Mouse (Mus musculus): ENCODE measurements at regions not wholly inside any gene's neighbourhood (a gene's known extent, or its start where the extent isn't known, plus 50 kb on each side); places are given as distances from the start of the nearest gene placed in this dataset.
"Not testable (repeated sequence)": the region's sequence is repeated elsewhere in the genome, so short reads cannot be mapped to it uniquely, and the experiment has no call there.

- Histone ChIP-seq H3K27me3 (ENCODE audit: control insufficient read depth, insufficient read depth, low read length) (no peaks in the 10 kb centered on the region), H3K4me1 (ENCODE audit: control insufficient read depth, insufficient read depth, low read length) (no peaks in the 10 kb centered on the region), H3K4me2 (ENCODE audit: low read depth, low read length) (no peak overlapping the region), H3K9ac (replicated peaks; ENCODE audit: low read depth, low read length) (no peak overlapping the region), H3K27ac (ENCODE audit: low read depth, low read length) (no peak overlapping the region), H3K4me3 (ENCODE audit: low read depth, low read length) (no peak overlapping the region), H3K36me3 (ENCODE audit: control insufficient read depth, insufficient read depth, low read length) (no peaks in the 10 kb centered on the region), H3K9me3 (ENCODE audit: control insufficient read depth, low read length) (no peaks in the 10 kb centered on the region)
- 32% methylated on average over 4 of the region's 4 CpGs for WGBS
- ATAC-seq (ENCODE audit: low read depth), result no peak; the same call in 1 of the 2 replicates
Observed at GRCm38 (mm10) chr2:94690560-94690959, 252.6 kb upstream of the Api5 start.

GRCm38 (mm10) chr2:94685619-94686018 is 247.7 kb upstream of the Api5 start:
- not testable (repeated sequence) for H3K4me3 ChIP-seq (ENCODE audit: low read depth, low read length); H3K36me3 ChIP-seq (ENCODE audit: control insufficient read depth, insufficient read depth, low read length); H3K27me3 ChIP-seq (ENCODE audit: control insufficient read depth, insufficient read depth, low read length); H3K27ac ChIP-seq (ENCODE audit: low read depth, low read length); H3K9me3 ChIP-seq (ENCODE audit: control insufficient read depth, low read length); H3K4me1 ChIP-seq (ENCODE audit: control insufficient read depth, insufficient read depth, low read length); ATAC-seq (ENCODE audit: low read depth); H3K9ac ChIP-seq (replicated peaks; ENCODE audit: low read depth, low read length); H3K4me2 ChIP-seq (ENCODE audit: low read depth, low read length)
- 95% methylated on average over 2 of the region's 5 CpGs for WGBS

- Histone ChIP-seq H3K9me3 (ENCODE audit: control insufficient read depth, low read length) (no peaks in the 10 kb centered on the region), H3K36me3 (ENCODE audit: control insufficient read depth, insufficient read depth, low read length) (no peaks in the 10 kb centered on the region), H3K9ac (replicated peaks; ENCODE audit: low read depth, low read length) (no peak overlapping the region), H3K4me2 (ENCODE audit: low read depth, low read length) (no peak overlapping the region), H3K4me3 (ENCODE audit: low read depth, low read length) (no peak overlapping the region), H3K4me1 (ENCODE audit: control insufficient read depth, insufficient read depth, low read length) (no peaks in the 10 kb centered on the region), H3K27me3 (ENCODE audit: control insufficient read depth, insufficient read depth, low read length) (no peaks in the 10 kb centered on the region), H3K27ac (ENCODE audit: low read depth, low read length) (no peak overlapping the region)
- no peak for ATAC-seq (ENCODE audit: low read depth)
- WGBS, result 81% methylated on average over 6 of the region's 6 CpGs
Observed at GRCm38 (mm10) chr2:94680096-94680765, 242.3 kb upstream of the Api5 start.

GRCm38 (mm10) chr2:94665850-94666249 is 227.9 kb upstream of the Api5 start:
- no peak overlapping the region for H3K4me2 ChIP-seq (ENCODE audit: low read depth, low read length)
- H3K27me3 ChIP-seq (ENCODE audit: control insufficient read depth, insufficient read depth, low read length), result no peaks in the 10 kb centered on the region
- no peak overlapping the region for H3K9ac ChIP-seq (replicated peaks; ENCODE audit: low read depth, low read length)
- 96% methylated on average over 2 of the region's 2 CpGs for WGBS
- H3K4me1 ChIP-seq (ENCODE audit: control insufficient read depth, insufficient read depth, low read length), result no peaks in the 10 kb centered on the region
- ATAC-seq (ENCODE audit: low read depth), result no peak
- no peak overlapping the region for H3K27ac ChIP-seq (ENCODE audit: low read depth, low read length)
- H3K4me3 ChIP-seq (ENCODE audit: low read depth, low read length), result no peak overlapping the region
- H3K36me3 ChIP-seq (ENCODE audit: control insufficient read depth, insufficient read depth, low read length), result no peaks in the 10 kb centered on the region
- H3K9me3 ChIP-seq (ENCODE audit: control insufficient read depth, low read length), result no peaks in the 10 kb centered on the region

GRCm38 (mm10) chr2:94658426-94658825 is 220.5 kb upstream of the Api5 start:
- Histone ChIP-seq H3K36me3 (ENCODE audit: control insufficient read depth, insufficient read depth, low read length) (no peaks in the 10 kb centered on the region), H3K4me1 (ENCODE audit: control insufficient read depth, insufficient read depth, low read length) (no peaks in the 10 kb centered on the region), H3K9ac (replicated peaks; ENCODE audit: low read depth, low read length) (no peak overlapping the region), H3K27me3 (ENCODE audit: control insufficient read depth, insufficient read depth, low read length) (no peaks in the 10 kb centered on the region), H3K4me3 (ENCODE audit: low read depth, low read length) (no peak overlapping the region), H3K4me2 (ENCODE audit: low read depth, low read length) (no peak overlapping the region), H3K27ac (ENCODE audit: low read depth, low read length) (no peak overlapping the region), H3K9me3 (ENCODE audit: control insufficient read depth, low read length) (no peaks in the 10 kb centered on the region)
- no peak for ATAC-seq (ENCODE audit: low read depth)
- WGBS, result 82% methylated on average over 8 of the region's 8 CpGs

All from neural tube, embryonic 14.5 days (tissue).